Mouse (Mus musculus): ENCODE data around the gene Pacsin3. TPM values are rescaled to one million over a fixed set of nuclear protein-coding genes. Genes with fewer than 3 reads are reported as not detected.

The Pacsin3 gene
- polyA plus RNA-seq, 1 experiment from 2014 or later = 16.4 TPM

GRCm38 (mm10) chr2:91305926-91306325 lies 50.2 kb downstream of the Pacsin3 start:
- Histone ChIP-seq H3K4me3 (ENCODE audit: low read depth, low read length) (no peak overlapping the region), H3K4me1 (replicated peaks; ENCODE audit: control insufficient read depth, insufficient read depth, low read length) (no peaks in the 10 kb centered on the region), H3K36me3 (ENCODE audit: control insufficient read depth, insufficient read depth, low read length) (no peaks in the 10 kb centered on the region), H3K9me3 (ENCODE audit: control insufficient read depth, low read length) (no peaks in the 10 kb centered on the region), H3K9ac (ENCODE audit: low read depth, low read length) (no peak overlapping the region), H3K27ac (ENCODE audit: low read depth, low read length) (no peak overlapping the region), H3K27me3 (ENCODE audit: control insufficient read depth, insufficient read depth, low read length) (no peaks in the 10 kb centered on the region), H3K4me2 (replicated peaks; ENCODE audit: low read depth, low read length) (no peak overlapping the region)
- DNase-seq (ENCODE audit: low spot score) = no peak
- ATAC-seq (ENCODE audit: low FRiP score) = no peak
- WGBS = 92% methylated on average over 9 of the region's 9 CpGs

GRCm38 (mm10) chr2:91306589-91306988 lies 50.8 kb downstream of the Pacsin3 start:
- Histone ChIP-seq H3K27ac (ENCODE audit: low read depth, low read length) (no peak overlapping the region), H3K9ac (ENCODE audit: low read depth, low read length) (no peak overlapping the region), H3K4me1 (replicated peaks; ENCODE audit: control insufficient read depth, insufficient read depth, low read length) (no peaks in the 10 kb centered on the region)

GRCm38 (mm10) chr2:91308680-91309079 lies 52.9 kb downstream of the Pacsin3 start:
- H3K9ac ChIP-seq (ENCODE audit: low read depth, low read length) = no peak overlapping the region
- H3K27ac ChIP-seq (ENCODE audit: low read depth, low read length) = no peak overlapping the region
- no peak overlapping the region for H3K4me3 ChIP-seq (ENCODE audit: low read depth, low read length)
- H3K9me3 ChIP-seq (ENCODE audit: control insufficient read depth, low read length) = no peaks in the 10 kb centered on the region
- DNase-seq (ENCODE audit: low spot score) (no peak), ATAC-seq (ENCODE audit: low FRiP score) (no peak)
- no peak overlapping the region for H3K4me2 ChIP-seq (replicated peaks; ENCODE audit: low read depth, low read length)
- no peaks in the 10 kb centered on the region for H3K36me3 ChIP-seq (ENCODE audit: control insufficient read depth, insufficient read depth, low read length)
- 42% methylated on average over 5 of the region's 5 CpGs for WGBS
- no peaks in the 10 kb centered on the region for H3K4me1 ChIP-seq (replicated peaks; ENCODE audit: control insufficient read depth, insufficient read depth, low read length)
- H3K27me3 ChIP-seq (ENCODE audit: control insufficient read depth, insufficient read depth, low read length) = no peaks in the 10 kb centered on the region

More at GRCm38 (mm10) chr2:91306589-91306988, 50.8 kb downstream of the Pacsin3 start:
- Histone ChIP-seq H3K4me2 (replicated peaks; ENCODE audit: low read depth, low read length) (no peak overlapping the region), H3K36me3 (ENCODE audit: control insufficient read depth, insufficient read depth, low read length) (no peaks in the 10 kb centered on the region), H3K9me3 (ENCODE audit: control insufficient read depth, low read length) (no peaks in the 10 kb centered on the region), H3K27me3 (ENCODE audit: control insufficient read depth, insufficient read depth, low read length) (no peaks in the 10 kb centered on the region), H3K4me3 (ENCODE audit: low read depth, low read length) (no peak overlapping the region)
- ATAC-seq (ENCODE audit: low FRiP score) = no peak
- no peak for DNase-seq (ENCODE audit: low spot score)

GRCm38 (mm10) chr2:91309546-91309945 lies 53.8 kb downstream of the Pacsin3 start:
- ATAC-seq (ENCODE audit: low FRiP score) (no peak), DNase-seq (ENCODE audit: low spot score) (no peak)
- no peak overlapping the region for H3K27ac ChIP-seq (ENCODE audit: low read depth, low read length)
- no peaks in the 10 kb centered on the region for H3K4me1 ChIP-seq (replicated peaks; ENCODE audit: control insufficient read depth, insufficient read depth, low read length)
- H3K27me3 ChIP-seq (ENCODE audit: control insufficient read depth, insufficient read depth, low read length) = no peaks in the 10 kb centered on the region
- no peak overlapping the region for H3K4me3 ChIP-seq (ENCODE audit: low read depth, low read length)
- no peaks in the 10 kb centered on the region for H3K9me3 ChIP-seq (ENCODE audit: control insufficient read depth, low read length)
- H3K36me3 ChIP-seq (ENCODE audit: control insufficient read depth, insufficient read depth, low read length) = no peaks in the 10 kb centered on the region
- H3K4me2 ChIP-seq (replicated peaks; ENCODE audit: low read depth, low read length) = no peak overlapping the region
- WGBS = 67% methylated on average over 3 of the region's 3 CpGs
- H3K9ac ChIP-seq (ENCODE audit: low read depth, low read length) = no peak overlapping the region

- H3K27ac ChIP-seq (ENCODE audit: low read depth, low read length) = peak overlapping the region; percentile 39; the same call in 1 of the 2 replicates
- 27% methylated on average over 10 of the region's 10 CpGs for WGBS
- peak; percentile 56; the same call in 1 of the 2 replicates for ATAC-seq (ENCODE audit: low FRiP score)
These were observed 57.0 kb downstream of the Pacsin3 start for GRCm38 (mm10) chr2:91312578-91313311.

GRCm38 (mm10) chr2:91314184-91314583 lies 58.4 kb downstream of the Pacsin3 start:
- ATAC-seq (ENCODE audit: low FRiP score) = no peak
- no peaks in the 10 kb centered on the region for H3K27me3 ChIP-seq (ENCODE audit: control insufficient read depth, insufficient read depth, low read length)
- no peak overlapping the region for H3K9ac ChIP-seq (ENCODE audit: low read depth, low read length)
- no peak overlapping the region for H3K27ac ChIP-seq (ENCODE audit: low read depth, low read length)
- H3K36me3 ChIP-seq (ENCODE audit: control insufficient read depth, insufficient read depth, low read length) = no peaks in the 10 kb centered on the region
- no peak overlapping the region for H3K4me2 ChIP-seq (replicated peaks; ENCODE audit: low read depth, low read length)
- DNase-seq (ENCODE audit: low spot score) = no peak
- WGBS = 89% methylated on average over 7 of the region's 7 CpGs
- no peak overlapping the region for H3K4me3 ChIP-seq (ENCODE audit: low read depth, low read length)
- H3K4me1 ChIP-seq (replicated peaks; ENCODE audit: control insufficient read depth, insufficient read depth, low read length) = no peaks in the 10 kb centered on the region
- no peaks in the 10 kb centered on the region for H3K9me3 ChIP-seq (ENCODE audit: control insufficient read depth, low read length)

More at GRCm38 (mm10) chr2:91312578-91313311, 57.0 kb downstream of the Pacsin3 start:
- Histone ChIP-seq H3K4me2 (replicated peaks; ENCODE audit: low read depth, low read length) (no peak overlapping the region), H3K27me3 (ENCODE audit: control insufficient read depth, insufficient read depth, low read length) (no peaks in the 10 kb centered on the region), H3K4me1 (replicated peaks; ENCODE audit: control insufficient read depth, insufficient read depth, low read length) (no peaks in the 10 kb centered on the region), H3K36me3 (ENCODE audit: control insufficient read depth, insufficient read depth, low read length) (no peaks in the 10 kb centered on the region), H3K9ac (ENCODE audit: low read depth, low read length) (no peak overlapping the region), H3K4me3 (ENCODE audit: low read depth, low read length) (no peak overlapping the region), H3K9me3 (ENCODE audit: control insufficient read depth, low read length) (no peaks in the 10 kb centered on the region)
- peak; percentile 35 for DNase-seq (ENCODE audit: low spot score)

Other genes with a start within 250 kb of the Pacsin3 start
- 0.60 and 1.4 TPM in 2 replicates for gene Rapsn, start 220.3 kb upstream of the Pacsin3 start, polyA plus RNA-seq (2014; fragmentation: Nextera tagmentation; extraction: Ambion mirVana)
- 376 and 394 TPM in 2 replicates for gene Psmc3, start 201.9 kb upstream of the Pacsin3 start, polyA plus RNA-seq (2014; fragmentation: Nextera tagmentation; extraction: Ambion mirVana)
- 16.4 and 17.9 TPM in 2 replicates for gene Slc39a13, start 185.5 kb upstream of the Pacsin3 start, polyA plus RNA-seq (2014; fragmentation: Nextera tagmentation; extraction: Ambion mirVana)
- gene Spi1, start 173.6 kb upstream of the Pacsin3 start, polyA plus RNA-seq (2014; fragmentation: Nextera tagmentation; extraction: Ambion mirVana) = 2.6 and 3.0 TPM in 2 replicates
- gene Mybpc3, start 137.8 kb upstream of the Pacsin3 start, polyA plus RNA-seq (2014; fragmentation: Nextera tagmentation; extraction: Ambion mirVana) = not detected in 2 replicates
- gene Madd, start 72.1 kb upstream of the Pacsin3 start, polyA plus RNA-seq (2014; fragmentation: Nextera tagmentation; extraction: Ambion mirVana) = 18.6 and 23.7 TPM in 2 replicates
- 0.89 and 1.2 TPM in 2 replicates for gene Nr1h3, start 53.1 kb upstream of the Pacsin3 start, polyA plus RNA-seq (2014; fragmentation: Nextera tagmentation; extraction: Ambion mirVana)
- 35.6 and 38.6 TPM in 2 replicates for gene Acp2, start 53.1 kb upstream of the Pacsin3 start, polyA plus RNA-seq (2014; fragmentation: Nextera tagmentation; extraction: Ambion mirVana)
- gene Ddb2, start 19.0 kb upstream of the Pacsin3 start, polyA plus RNA-seq (2014; fragmentation: Nextera tagmentation; extraction: Ambion mirVana) = 6.2 and 8.6 TPM in 2 replicates
- gene Arfgap2, start 9.0 kb downstream of the Pacsin3 start, polyA plus RNA-seq (2014; fragmentation: Nextera tagmentation; extraction: Ambion mirVana) = 66.1 and 78.9 TPM in 2 replicates
- 102 and 104 TPM in 2 replicates for gene 1110051M20Rik, start 188.8 kb downstream of the Pacsin3 start, polyA plus RNA-seq (2014; fragmentation: Nextera tagmentation; extraction: Ambion mirVana)
- 5.9 TPM in 2 replicates for gene Lrp4, start 201.6 kb downstream of the Pacsin3 start, polyA plus RNA-seq (2014; fragmentation: Nextera tagmentation; extraction: Ambion mirVana)